Mouse (Mus musculus): Measurements from ENCODE around the gene Epn3. TPM values are rescaled to one million over a fixed set of nuclear protein-coding genes. Genes with fewer than 3 reads are reported as not detected.

Gene Epn3
- not detected in 4 replicates for total RNA-seq (2023; ENCODE audit: inconsistent age)

DNA sequence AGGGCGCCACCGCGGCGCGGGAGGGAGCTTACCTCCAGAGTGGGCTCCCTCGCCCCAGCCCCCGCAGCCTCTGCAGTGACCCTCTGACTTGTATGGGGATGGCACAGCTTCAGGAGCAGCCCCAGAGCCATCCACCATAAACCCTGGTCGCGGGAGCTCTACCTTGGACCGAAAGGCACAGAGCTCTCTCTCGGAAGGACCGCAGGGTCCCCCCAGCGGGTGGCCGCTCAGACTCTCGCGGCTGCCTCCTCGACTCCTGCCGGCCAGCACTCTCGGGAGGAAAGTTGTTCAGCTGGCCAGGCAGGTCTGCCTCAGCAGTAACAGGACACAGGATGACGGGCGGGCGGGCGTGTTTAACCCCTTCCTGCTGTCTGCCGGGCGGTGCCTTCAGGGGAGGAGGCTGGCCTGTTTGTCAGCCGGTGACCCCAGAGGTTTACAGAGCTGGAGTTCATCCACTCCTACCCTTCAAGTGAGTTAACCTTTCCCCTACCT lies at the start of gene Epn3:
Gene Epn3 (minus strand): TSS at position 314 of the 492 bp plus-strand sequence.

DNA sequence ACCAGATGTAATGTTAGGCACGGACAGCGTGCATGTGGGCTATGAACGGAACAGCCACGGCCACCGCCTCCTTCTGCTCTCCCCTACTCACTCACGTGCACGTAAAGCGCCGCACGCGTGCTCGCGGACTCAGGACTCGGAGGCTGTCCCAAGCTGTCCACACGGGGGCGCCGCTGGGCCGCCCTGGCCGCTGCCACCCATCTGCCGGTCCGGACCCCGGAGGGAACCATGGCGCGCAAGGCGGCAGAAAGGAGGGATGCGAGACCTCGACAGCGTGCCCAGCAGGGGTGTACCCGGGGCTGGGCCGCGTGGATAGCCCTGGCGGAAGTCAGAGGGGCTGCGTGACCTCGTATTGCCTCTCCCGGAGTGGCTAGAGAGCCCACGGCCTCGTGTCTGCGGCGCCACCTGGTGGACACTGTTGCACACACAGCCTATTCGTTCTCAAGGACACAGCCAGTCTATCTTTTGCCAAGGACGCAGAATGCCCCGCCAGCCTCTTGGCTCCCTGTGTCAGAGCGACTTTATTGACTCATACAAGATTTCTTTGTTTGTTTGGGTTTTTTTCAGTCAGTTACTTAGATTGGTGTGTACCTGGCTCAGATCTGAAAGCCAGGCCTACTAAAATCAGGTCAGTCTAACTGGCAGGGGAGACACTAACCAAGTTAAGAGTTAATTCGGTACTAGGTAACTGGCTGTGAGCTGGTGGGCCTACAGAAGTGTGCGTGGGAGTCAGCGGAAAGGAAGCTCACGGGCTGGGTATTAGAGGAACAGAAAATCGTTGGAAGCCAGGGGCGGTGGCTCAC lies 49.3 kb upstream of the Epn3 start, which contains the start of gene Rsad1:
Gene Rsad1 (minus strand): TSS at position 368 of the 803 bp plus-strand sequence.

DNA sequence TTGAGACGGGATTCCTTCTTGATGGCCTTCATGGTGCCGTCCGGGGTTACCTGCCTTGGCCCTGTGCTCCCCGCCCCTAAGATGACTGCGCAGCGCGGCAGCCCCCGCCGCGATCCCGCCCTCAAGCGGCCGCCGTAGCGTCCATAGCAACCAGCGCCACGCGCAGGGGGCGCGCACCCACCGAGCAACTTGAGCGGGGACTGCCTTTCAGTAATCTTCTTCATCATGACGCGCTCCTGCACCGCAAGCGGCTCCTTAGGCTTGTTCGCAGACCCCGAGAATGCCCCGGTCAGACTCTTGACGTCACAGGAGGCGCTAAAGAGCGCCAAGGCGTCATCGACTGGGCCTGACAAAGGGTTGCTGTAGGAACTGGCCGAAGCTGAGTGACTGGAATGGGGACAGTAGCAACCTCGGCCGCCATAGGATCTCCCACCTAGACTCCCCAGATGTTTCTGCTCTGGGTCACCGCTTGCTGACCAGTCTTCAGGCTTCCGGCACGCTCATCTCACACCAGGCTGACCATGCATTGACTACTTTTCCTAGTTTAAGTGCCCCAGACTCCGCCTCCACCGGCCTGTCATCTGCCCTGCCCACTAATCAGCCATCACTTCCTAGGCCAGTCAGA lies 21.6 kb upstream of the Epn3 start, which contains the start of gene Mycbpap:
Gene Mycbpap (minus strand): TSS at position 524 of the 625 bp plus-strand sequence.

DNA sequence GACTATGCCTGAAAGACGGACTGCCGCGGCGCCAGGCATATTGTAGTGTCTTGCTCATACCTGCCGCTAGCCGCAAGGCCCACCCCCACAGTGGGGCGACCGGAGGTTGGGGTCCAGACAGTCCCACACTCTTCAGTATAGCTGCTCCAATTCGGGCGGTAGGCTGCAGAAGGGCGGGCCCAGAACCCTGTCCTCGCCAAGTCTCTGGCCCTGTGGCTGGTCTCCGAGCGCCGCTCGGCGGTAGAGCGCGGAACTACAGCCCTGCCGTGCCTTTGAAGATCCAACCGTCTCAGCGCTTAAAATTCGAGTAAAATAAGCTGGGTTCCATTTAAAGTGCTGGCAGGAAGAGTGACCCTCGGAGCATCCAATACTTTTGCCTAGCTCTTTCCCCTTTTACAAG lies 13.8 kb downstream of the Epn3 start, which contains the start of gene Spata20:
Gene Spata20 (minus strand): TSS at position 179 of the 400 bp plus-strand sequence.

DNA sequence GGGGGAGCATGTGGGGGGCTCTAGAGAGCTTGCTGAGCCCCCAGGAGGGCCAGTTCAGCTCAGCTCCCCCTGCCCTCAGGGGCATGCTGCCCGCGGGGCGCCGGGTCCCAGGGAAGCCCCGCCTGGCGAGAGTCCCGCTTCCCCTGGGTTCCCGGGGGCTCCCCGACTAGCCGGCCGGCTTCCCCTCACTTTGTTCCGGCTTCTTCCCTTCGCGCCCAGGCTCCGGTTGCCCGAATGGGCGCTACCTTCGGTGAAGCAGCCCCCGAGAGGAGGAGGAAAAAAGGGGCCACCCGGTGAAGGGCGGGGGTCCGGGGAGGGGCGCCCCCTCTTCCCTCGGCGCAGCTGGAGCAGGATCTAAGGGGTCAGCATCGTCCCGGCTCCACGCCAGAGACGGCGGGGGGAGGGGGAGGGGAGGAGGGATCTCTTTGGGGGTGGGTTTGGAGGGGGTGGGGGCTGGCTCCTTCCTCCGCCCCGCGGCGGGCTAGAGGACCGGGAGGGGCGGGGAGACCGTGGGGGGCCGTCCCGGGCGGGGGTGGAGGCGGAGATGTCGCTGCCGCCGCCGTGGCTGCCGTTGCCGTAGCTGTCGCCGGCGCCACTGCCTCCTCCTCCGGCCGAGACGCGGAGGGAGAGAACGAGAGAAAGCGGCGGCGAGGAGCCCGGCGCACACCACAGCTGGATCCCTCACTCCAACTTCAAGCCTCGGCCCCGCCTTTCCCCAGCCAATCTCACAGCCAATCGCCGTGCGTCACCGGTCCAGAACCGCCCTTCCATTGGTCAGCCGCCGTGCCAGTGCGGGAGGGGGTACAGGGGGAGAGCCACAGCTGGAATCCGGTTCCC lies 25.8 kb downstream of the Epn3 start, which contains the start of gene Cacna1g:
Gene Cacna1g (minus strand): TSS at position 492 of the 837 bp plus-strand sequence.

Other genes starting within 250 kb of the Epn3 start
- not detected in 4 replicates for gene Gm21885, start 218.1 kb downstream of the Epn3 start, total RNA-seq (2023; ENCODE audit: inconsistent age)
- 101 to 106 TPM (median 102 TPM) in 4 replicates for gene Luc7l3, start 178.0 kb downstream of the Epn3 start, total RNA-seq (2023; ENCODE audit: inconsistent age)
- gene Ankrd40, start 172.0 kb downstream of the Epn3 start, total RNA-seq (2023; ENCODE audit: inconsistent age): 45.7 to 63.8 TPM (median 50.6 TPM) in 4 replicates
- 1.2 to 3.4 TPM (median 2.4 TPM) in 4 replicates for gene Abcc3, start 107.0 kb downstream of the Epn3 start, total RNA-seq (2023; ENCODE audit: inconsistent age)
- gene Cacna1g, start 25.8 kb downstream of the Epn3 start, total RNA-seq (2023; ENCODE audit: inconsistent age): not detected in 4 replicates
- not detected in 4 replicates for gene Spata20, start 13.8 kb downstream of the Epn3 start, total RNA-seq (2023; ENCODE audit: inconsistent age)
- 0.27 to 0.80 TPM (median 0.61 TPM) in 3 of 4 replicates, not detected in the other for gene Mycbpap, start 21.8 kb upstream of the Epn3 start, total RNA-seq (2023; ENCODE audit: inconsistent age)
- gene Rsad1, start 49.3 kb upstream of the Epn3 start, total RNA-seq (2023; ENCODE audit: inconsistent age): 6.9 to 8.9 TPM (median 7.5 TPM) in 4 replicates
- gene Chad, start 65.1 kb upstream of the Epn3 start, total RNA-seq (2023; ENCODE audit: inconsistent age): not detected in 4 replicates
- 70.5 to 83.1 TPM (median 77.5 TPM) in 4 replicates for gene Acsf2, start 101.9 kb upstream of the Epn3 start, total RNA-seq (2023; ENCODE audit: inconsistent age)
- gene Lrrc59, start 129.8 kb upstream of the Epn3 start, total RNA-seq (2023; ENCODE audit: inconsistent age): 63.6 to 73.3 TPM (median 67.2 TPM) in 4 replicates
- 17.3 to 27.4 TPM (median 22.4 TPM) in 4 replicates for gene Mrpl27, start 153.8 kb upstream of the Epn3 start, total RNA-seq (2023; ENCODE audit: inconsistent age)
- gene Eme1, start 154.0 kb upstream of the Epn3 start, total RNA-seq (2023; ENCODE audit: inconsistent age): 0.78 to 1.9 TPM (median 1.3 TPM) in 4 replicates
- gene Xylt2, start 177.5 kb upstream of the Epn3 start, total RNA-seq (2023; ENCODE audit: inconsistent age): 12.7 to 19.1 TPM (median 16.7 TPM) in 4 replicates
- not detected in 4 replicates for gene Gm11541, start 204.5 kb upstream of the Epn3 start, total RNA-seq (2023; ENCODE audit: inconsistent age)
- gene Cdc34b, start 241.8 kb upstream of the Epn3 start, total RNA-seq (2023; ENCODE audit: inconsistent age): 0.60 TPM in 1 of 4 replicates, not detected in the others